Mouse (Mus musculus): ENCODE measurements at regions not wholly inside any gene's neighbourhood (a gene's known extent, or its start where the extent isn't known, plus 50 kb on each side); places are given as distances from the start of the nearest gene placed in this dataset.

DNA sequence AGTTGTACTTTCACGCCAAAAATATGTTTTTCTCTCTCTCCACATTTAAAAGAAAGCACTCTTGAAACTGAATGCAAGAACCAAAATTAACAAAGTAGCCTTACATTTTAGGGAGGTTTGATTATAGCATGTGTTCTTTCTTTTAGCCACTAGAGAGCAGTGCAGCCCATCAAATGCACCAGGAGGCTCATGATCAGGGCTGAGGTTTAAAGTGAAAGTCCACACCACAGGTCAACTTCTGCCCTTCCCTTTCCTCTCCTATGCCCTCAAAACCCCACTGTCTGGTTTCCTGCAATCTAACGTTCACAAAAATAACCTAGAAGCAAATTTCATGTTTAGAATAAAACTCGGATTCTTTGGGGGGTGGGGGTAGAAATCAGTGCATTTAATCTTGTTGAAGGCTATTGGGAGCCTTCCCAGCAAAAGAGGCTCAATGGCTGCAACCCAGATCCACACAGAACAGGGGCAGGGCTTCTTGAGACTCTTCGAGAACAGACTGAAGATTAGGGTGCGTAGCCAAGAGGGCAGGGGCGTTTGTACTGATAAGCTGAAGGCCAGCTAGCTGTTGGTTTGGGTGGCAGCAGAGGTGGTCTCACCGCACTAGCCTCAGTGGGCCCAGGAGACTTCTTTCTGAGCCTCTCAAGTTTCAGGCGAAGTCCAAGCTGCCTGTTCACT, 59.3 kb upstream of the Zfp770 start:
- DNase-seq (ENCODE audit: low spot score) = peak; percentile 9

DNA sequence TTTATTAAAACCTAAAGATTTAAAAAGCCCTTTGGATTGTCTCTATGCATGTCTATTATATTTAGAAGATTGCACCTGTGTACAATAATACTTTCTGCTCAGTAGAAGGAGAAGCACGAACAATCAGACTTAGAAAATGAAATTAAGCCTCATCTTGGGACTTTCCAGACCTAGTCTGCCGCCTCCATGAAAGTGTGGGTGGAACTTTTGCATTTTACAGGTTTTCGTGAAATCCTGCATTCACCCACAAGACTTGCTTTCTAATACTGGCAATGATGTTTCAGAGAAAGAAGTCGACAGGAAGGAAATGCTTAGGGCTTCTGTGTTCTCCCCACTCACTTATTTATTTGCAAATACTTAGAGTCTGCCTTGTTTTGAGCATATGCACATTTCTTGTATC, 58.3 kb upstream of the Zfp770 start:
- no peak for DNase-seq (ENCODE audit: low spot score)

Data from c-Kit-positive CD71-positive TER-119-positive erythroid progenitor cells, embryonic 14.5 days (primary cell).